Mouse (Mus musculus) c-Kit-negative CD71-positive TER-119-positive erythroid progenitor cells, embryonic 14.5 days (primary cell): Measurements from ENCODE around the gene Ryr1.

Experiments used
- DNase-seq: peaks from one replicate; pipeline ENCODE4 v3.0.0-alpha.2; 2013; ENCODE audit warnings: low read depth, low spot score

The Ryr1 gene

GRCm38 (mm10) chr7:29039604-29039984 is 85.4 kb downstream of the Ryr1 start:
- peak; percentile 77 for DNase-seq

GRCm38 (mm10) chr7:29037261-29037660 is 87.7 kb downstream of the Ryr1 start:
- DNase-seq: no peak

GRCm38 (mm10) chr7:29032685-29033084 is 92.3 kb downstream of the Ryr1 start:
- no peak for DNase-seq

- DNase-seq: no peak
These were observed 93.3 kb downstream of the Ryr1 start for GRCm38 (mm10) chr7:29031641-29032040.

- DNase-seq: peak; percentile 31
These were observed 95.0 kb downstream of the Ryr1 start for GRCm38 (mm10) chr7:29029690-29030656.

GRCm38 (mm10) chr7:29028761-29029160 is 96.2 kb downstream of the Ryr1 start:
- no peak for DNase-seq

- no peak for DNase-seq
These were observed 98.2 kb downstream of the Ryr1 start for GRCm38 (mm10) chr7:29026811-29027210.

- no peak for DNase-seq
These were observed 98.8 kb downstream of the Ryr1 start for GRCm38 (mm10) chr7:29026195-29026594.

GRCm38 (mm10) chr7:29025566-29025965 is 99.4 kb downstream of the Ryr1 start:
- no peak for DNase-seq

GRCm38 (mm10) chr7:29023514-29023913 is 101.5 kb downstream of the Ryr1 start:
- no peak for DNase-seq

- no peak for DNase-seq
These were observed 102.5 kb downstream of the Ryr1 start for GRCm38 (mm10) chr7:29022479-29022878.

GRCm38 (mm10) chr7:29019447-29020220 is 105.3 kb downstream of the Ryr1 start:
- no peak for DNase-seq

- no peak for DNase-seq
These were observed 107.8 kb downstream of the Ryr1 start for GRCm38 (mm10) chr7:29017222-29017621.

- DNase-seq: no peak
These were observed 108.5 kb downstream of the Ryr1 start for GRCm38 (mm10) chr7:29016440-29016839.

- DNase-seq: no peak
These were observed 110.0 kb downstream of the Ryr1 start for GRCm38 (mm10) chr7:29014984-29015383.

GRCm38 (mm10) chr7:29008714-29009113 is 116.3 kb downstream of the Ryr1 start:
- DNase-seq: no peak

- DNase-seq: no peak
These were observed 116.8 kb downstream of the Ryr1 start for GRCm38 (mm10) chr7:29008171-29008570.

GRCm38 (mm10) chr7:29007224-29008101 is 117.5 kb downstream of the Ryr1 start:
- no peak for DNase-seq

- DNase-seq: peak; percentile 37
These were observed 124.1 kb downstream of the Ryr1 start for GRCm38 (mm10) chr7:29000651-29001605.

- DNase-seq: no peak
These were observed 131.6 kb downstream of the Ryr1 start for GRCm38 (mm10) chr7:28993402-28993801.
